Mouse (Mus musculus): ENCODE results near the gene BC067074. TPM values are rescaled to one million over a fixed set of nuclear protein-coding genes. Genes with fewer than 3 reads are reported as not detected.
A peak's percentile ranks its signal among the peaks of the same experiment; 100 is the strongest.

The BC067074 gene
- polyA plus RNA-seq, 1 experiment from 2014 or later = 4.9 TPM

GRCm38 (mm10) chr13:113266495-113266951 is 26.4 kb upstream of the BC067074 start:
- H3K4me2 ChIP-seq (ENCODE audit: low read depth, low read length) = no peak overlapping the region
- no peak overlapping the region for H3K4me3 ChIP-seq (ENCODE audit: low read depth, low read length)
- no peaks in the 10 kb centered on the region for H3K36me3 ChIP-seq (replicated peaks; ENCODE audit: control insufficient read depth, insufficient read depth, low read depth, low read length)
- no peaks in the 10 kb centered on the region for H3K27me3 ChIP-seq (ENCODE audit: control insufficient read depth, insufficient read depth, low read length)
- H3K9ac ChIP-seq (replicated peaks; ENCODE audit: low read length) = no peak overlapping the region
- H3K27ac ChIP-seq (replicated peaks; ENCODE audit: low read depth, low read length) = no peak overlapping the region
- DNase-seq (ENCODE audit: low spot score) = peak; percentile 90
- WGBS = 29% methylated on average over 9 of the region's 9 CpGs
- H3K9me3 ChIP-seq (replicated peaks; ENCODE audit: control insufficient read depth, low read length) = no peaks in the 10 kb centered on the region
- ATAC-seq (replicated peaks; ENCODE audit: insufficient number of reproducible peaks, low FRiP score, low TSS enrichment, low read depth) = no peak
- no peaks in the 10 kb centered on the region for H3K4me1 ChIP-seq (ENCODE audit: control insufficient read depth, insufficient read depth, low read length)

- 91% methylated on average over 3 of the region's 3 CpGs for WGBS
Observed at GRCm38 (mm10) chr13:113267204-113267603, 25.8 kb upstream of the BC067074 start.

GRCm38 (mm10) chr13:113269777-113270776 is 22.9 kb upstream of the BC067074 start:
- 47% methylated on average over 18 of the region's 18 CpGs for WGBS
- DNase-seq (ENCODE audit: low spot score) (peak; percentile 89), ATAC-seq (replicated peaks; ENCODE audit: insufficient number of reproducible peaks, low FRiP score, low TSS enrichment, low read depth) (peak; percentile 46; the same call in 1 of the 2 replicates)
- Histone ChIP-seq H3K27me3 (ENCODE audit: control insufficient read depth, insufficient read depth, low read length) (no peaks in the 10 kb centered on the region), H3K9me3 (replicated peaks; ENCODE audit: control insufficient read depth, low read length) (no peaks in the 10 kb centered on the region), H3K36me3 (replicated peaks; ENCODE audit: control insufficient read depth, insufficient read depth, low read depth, low read length) (no peaks in the 10 kb centered on the region), H3K9ac (replicated peaks; ENCODE audit: low read length) (no peak overlapping the region), H3K4me2 (ENCODE audit: low read depth, low read length) (no peak overlapping the region), H3K4me1 (ENCODE audit: control insufficient read depth, insufficient read depth, low read length) (no peaks in the 10 kb centered on the region), H3K27ac (replicated peaks; ENCODE audit: low read depth, low read length) (no peak overlapping the region), H3K4me3 (ENCODE audit: low read depth, low read length) (no peak overlapping the region)

More at GRCm38 (mm10) chr13:113267204-113267603, 25.8 kb upstream of the BC067074 start:
- ATAC-seq (replicated peaks; ENCODE audit: insufficient number of reproducible peaks, low FRiP score, low TSS enrichment, low read depth) (no peak), DNase-seq (ENCODE audit: low spot score) (no peak)
- no peak overlapping the region for H3K4me3 ChIP-seq (ENCODE audit: low read depth, low read length)
- no peaks in the 10 kb centered on the region for H3K36me3 ChIP-seq (replicated peaks; ENCODE audit: control insufficient read depth, insufficient read depth, low read depth, low read length)
- no peaks in the 10 kb centered on the region for H3K9me3 ChIP-seq (replicated peaks; ENCODE audit: control insufficient read depth, low read length)
- H3K4me2 ChIP-seq (ENCODE audit: low read depth, low read length) = no peak overlapping the region
- no peak overlapping the region for H3K27ac ChIP-seq (replicated peaks; ENCODE audit: low read depth, low read length)
- H3K4me1 ChIP-seq (ENCODE audit: control insufficient read depth, insufficient read depth, low read length) = no peaks in the 10 kb centered on the region
- no peak overlapping the region for H3K9ac ChIP-seq (replicated peaks; ENCODE audit: low read length)
- no peaks in the 10 kb centered on the region for H3K27me3 ChIP-seq (ENCODE audit: control insufficient read depth, insufficient read depth, low read length)

- Histone ChIP-seq H3K9ac (replicated peaks; ENCODE audit: low read length) (no peak overlapping the region), H3K4me2 (ENCODE audit: low read depth, low read length) (no peak overlapping the region), H3K27ac (replicated peaks; ENCODE audit: low read depth, low read length) (no peak overlapping the region), H3K36me3 (replicated peaks; ENCODE audit: control insufficient read depth, insufficient read depth, low read depth, low read length) (no peaks in the 10 kb centered on the region), H3K4me1 (ENCODE audit: control insufficient read depth, insufficient read depth, low read length) (no peaks in the 10 kb centered on the region), H3K27me3 (ENCODE audit: control insufficient read depth, insufficient read depth, low read length) (no peaks in the 10 kb centered on the region), H3K4me3 (ENCODE audit: low read depth, low read length) (no peak overlapping the region), H3K9me3 (replicated peaks; ENCODE audit: control insufficient read depth, low read length) (no peaks in the 10 kb centered on the region)
- ATAC-seq (replicated peaks; ENCODE audit: insufficient number of reproducible peaks, low FRiP score, low TSS enrichment, low read depth) (no peak), DNase-seq (ENCODE audit: low spot score) (no peak)
- WGBS = 87% methylated on average over 8 of the region's 8 CpGs
Observed at GRCm38 (mm10) chr13:113271189-113271588, 21.8 kb upstream of the BC067074 start.

GRCm38 (mm10) chr13:113287141-113287540 is 5.8 kb upstream of the BC067074 start:
- no peaks in the 10 kb centered on the region for H3K4me1 ChIP-seq (ENCODE audit: control insufficient read depth, insufficient read depth, low read length)
- H3K4me3 ChIP-seq (ENCODE audit: low read depth, low read length) = no peak overlapping the region
- no peak overlapping the region for H3K4me2 ChIP-seq (ENCODE audit: low read depth, low read length)
- no peak overlapping the region for H3K27ac ChIP-seq (replicated peaks; ENCODE audit: low read depth, low read length)
- no peaks in the 10 kb centered on the region for H3K36me3 ChIP-seq (replicated peaks; ENCODE audit: control insufficient read depth, insufficient read depth, low read depth, low read length)
- no peak overlapping the region for H3K9ac ChIP-seq (replicated peaks; ENCODE audit: low read length)
- H3K27me3 ChIP-seq (ENCODE audit: control insufficient read depth, insufficient read depth, low read length) = no peaks in the 10 kb centered on the region; the same call in 1 of the 2 replicates
- ATAC-seq (replicated peaks; ENCODE audit: insufficient number of reproducible peaks, low FRiP score, low TSS enrichment, low read depth) (no peak), DNase-seq (ENCODE audit: low spot score) (no peak)
- no peaks in the 10 kb centered on the region for H3K9me3 ChIP-seq (replicated peaks; ENCODE audit: control insufficient read depth, low read length)
- 89% methylated on average over 7 of the region's 7 CpGs for WGBS

- DNase-seq (ENCODE audit: low spot score) = no peak
- no peak for ATAC-seq (replicated peaks; ENCODE audit: insufficient number of reproducible peaks, low FRiP score, low TSS enrichment, low read depth)
- Histone ChIP-seq H3K4me3 (ENCODE audit: low read depth, low read length) (no peak overlapping the region), H3K36me3 (replicated peaks; ENCODE audit: control insufficient read depth, insufficient read depth, low read depth, low read length) (no peaks in the 10 kb centered on the region), H3K9me3 (replicated peaks; ENCODE audit: control insufficient read depth, low read length) (no peaks in the 10 kb centered on the region), H3K27me3 (ENCODE audit: control insufficient read depth, insufficient read depth, low read length) (no peaks in the 10 kb centered on the region; the same call in 1 of the 2 replicates), H3K9ac (replicated peaks; ENCODE audit: low read length) (no peak overlapping the region), H3K4me2 (ENCODE audit: low read depth, low read length) (no peak overlapping the region), H3K4me1 (ENCODE audit: control insufficient read depth, insufficient read depth, low read length) (no peaks in the 10 kb centered on the region), H3K27ac (replicated peaks; ENCODE audit: low read depth, low read length) (no peak overlapping the region)
- WGBS = 79% methylated on average over 7 of the region's 7 CpGs
Observed at GRCm38 (mm10) chr13:113288210-113289197, 4.5 kb upstream of the BC067074 start.

GRCm38 (mm10) chr13:113289760-113290159 is 3.2 kb upstream of the BC067074 start:
- Histone ChIP-seq H3K4me1 (ENCODE audit: control insufficient read depth, insufficient read depth, low read length) (no peaks in the 10 kb centered on the region), H3K36me3 (replicated peaks; ENCODE audit: control insufficient read depth, insufficient read depth, low read depth, low read length) (no peaks in the 10 kb centered on the region), H3K9me3 (replicated peaks; ENCODE audit: control insufficient read depth, low read length) (no peaks in the 10 kb centered on the region), H3K9ac (replicated peaks; ENCODE audit: low read length) (no peak overlapping the region), H3K27me3 (ENCODE audit: control insufficient read depth, insufficient read depth, low read length) (no peaks in the 10 kb centered on the region; the same call in 1 of the 2 replicates), H3K4me2 (ENCODE audit: low read depth, low read length) (no peak overlapping the region), H3K4me3 (ENCODE audit: low read depth, low read length) (no peak overlapping the region), H3K27ac (replicated peaks; ENCODE audit: low read depth, low read length) (no peak overlapping the region)
- 82% methylated on average over 4 of the region's 4 CpGs for WGBS
- ATAC-seq (replicated peaks; ENCODE audit: insufficient number of reproducible peaks, low FRiP score, low TSS enrichment, low read depth) (no peak), DNase-seq (ENCODE audit: low spot score) (no peak)

All from embryonic facial prominence, embryonic 11.5 days (tissue).